Mouse (Mus musculus): ENCODE measurements around the gene Sept8.

- TF ChIP-seq CTCF (IDR thresholded peaks at IDR 0.05) (peak; percentile 31; the same call in 1 of the 2 replicates), EP300 (IDR thresholded peaks at IDR 0.05; ENCODE audit: insufficient read depth, low read depth, low read length) (no peak), POLR2A (IDR thresholded peaks at IDR 0.05; ENCODE audit: insufficient read depth, low read depth, low read length) (no peak)
These were observed 30.1 kb upstream of the Sept8 start for GRCm38 (mm10) chr11:53489007-53489406.
